ENCODE assay signal across 8 mouse cellular contexts in the genomic region with DNA sequence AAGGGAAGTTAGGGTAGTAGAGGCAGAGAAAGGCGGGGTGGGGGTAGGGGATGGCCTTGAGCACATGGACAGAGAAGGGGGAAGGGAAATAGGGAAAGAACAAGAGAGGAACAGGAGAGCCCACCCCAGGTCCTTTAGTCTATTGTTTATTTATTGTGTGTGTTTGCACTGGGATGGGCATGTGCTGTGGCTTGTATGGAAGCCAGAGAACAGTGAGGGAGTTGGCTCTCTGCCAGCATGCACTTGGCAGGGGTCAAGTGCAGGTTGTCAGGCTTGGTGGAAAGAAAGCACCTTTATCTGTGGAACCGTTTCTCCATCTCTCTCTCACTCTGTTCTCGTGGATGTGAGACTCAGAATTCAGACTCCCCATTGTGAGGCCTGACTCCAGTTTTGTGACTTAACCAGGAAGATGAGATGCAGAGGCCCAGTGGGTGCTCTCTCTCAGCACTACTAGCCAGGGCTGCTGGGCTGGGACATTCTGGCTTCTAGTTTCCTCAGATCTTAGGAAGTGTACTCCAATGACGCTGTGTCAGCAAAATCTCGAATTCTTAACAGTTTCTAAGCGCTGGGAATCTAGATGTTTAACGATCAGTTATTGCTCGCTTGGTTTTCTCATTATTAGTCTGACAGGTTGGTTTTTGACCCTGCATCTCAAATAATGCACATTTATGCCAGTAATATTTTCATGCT. TPM values are rescaled to one million over a fixed set of nuclear protein-coding genes. Genes with fewer than 3 reads are reported as not detected.
DNase-seq lines count a peak whose midpoint lies in the region; ATAC-seq and TF ChIP-seq lines count a peak whose summit lies in the region.

No protein-coding gene starts in this region.

- WGBS in heart, embryonic 10.5 days: 56% methylated on average over 8 of the region's 8 CpGs
- WGBS in heart, embryonic 12.5 days: 50% methylated on average over 8 of the region's 8 CpGs
- WGBS in heart, embryonic 16.5 days: 47% methylated on average over 8 of the region's 8 CpGs
- 44% methylated on average over 8 of the region's 8 CpGs for WGBS in stomach, postnatal 0 days

- H3K4me2 ChIP-seq in heart, embryonic 12.5 days: no peak overlapping the region
- no peak overlapping the region for H3K4me2 ChIP-seq in heart, embryonic 16.5 days (ENCODE audit: low read depth, low read length)
- H3K4me2 ChIP-seq in stomach, postnatal 0 days (replicated peaks; ENCODE audit: low read depth): no peak overlapping the region

- no peak for ATAC-seq in heart, embryonic 12.5 days (ENCODE audit: insufficient number of reproducible peaks, low FRiP score)
- ATAC-seq in heart, embryonic 16.5 days (replicated peaks; ENCODE audit: extremely low read depth, insufficient read depth, low FRiP score): peak; percentile 53
- ATAC-seq in stomach, postnatal 0 days (ENCODE audit: low FRiP score, low TSS enrichment): peak; percentile 63; the same call in 1 of the 2 replicates

- H3K4me1 ChIP-seq in heart, embryonic 10.5 days: peaks cover 78% of the 10 kb centered on the region
- peaks cover 68% of the 10 kb centered on the region for H3K4me1 ChIP-seq in heart, embryonic 12.5 days (replicated peaks)
- peaks cover 43% of the 10 kb centered on the region for H3K4me1 ChIP-seq in heart, embryonic 16.5 days (ENCODE audit: control insufficient read depth, insufficient read depth, low read length)
- H3K4me1 ChIP-seq in stomach, postnatal 0 days (replicated peaks; ENCODE audit: control insufficient read depth, insufficient read depth): peaks cover 5% of the 10 kb centered on the region; the same call in 1 of the 2 replicates

- DNase-seq in heart, embryonic 10.5 days (ENCODE audit: low spot score): no peak
- DNase-seq in Muller cell, postnatal 12 days (ENCODE audit: inconsistent ontology term): peak; percentile 37
- peak; percentile 76 to 83 for DNase-seq in lung, adult 18-20 months
- peak; percentile 82 for DNase-seq in stomach, postnatal 0 days (ENCODE audit: low spot score)
- no peak for DNase-seq in spleen, postnatal 36 days (ENCODE audit: low spot score in 2 of 2)
- no peak for DNase-seq in gastrocnemius, postnatal 36 days

- TF ChIP-seq CTCF in stomach, postnatal 0 days (IDR thresholded peaks at IDR 0.05; ENCODE audit: low read depth): no peak

- 0 out of 2 replicates have a peak overlapping the region, but pooled peaks have one; percentile 7 for H3K27ac ChIP-seq in heart, embryonic 10.5 days
- H3K27ac ChIP-seq in heart, embryonic 12.5 days (ENCODE audit: poor library complexity, severe bottlenecking): no peak overlapping the region; the same call in 1 of the 2 replicates
- H3K27ac ChIP-seq in heart, embryonic 16.5 days (ENCODE audit: low read length): 0 out of 2 replicates have a peak overlapping the region, but pooled peaks have one; percentile 13
- H3K27ac ChIP-seq in stomach, postnatal 0 days (replicated peaks): no peak overlapping the region

- no peak overlapping the region for H3K4me3 ChIP-seq in heart, embryonic 10.5 days
- no peak overlapping the region for H3K4me3 ChIP-seq in heart, embryonic 12.5 days
- no peak overlapping the region for H3K4me3 ChIP-seq in heart, embryonic 16.5 days (ENCODE audit: low read length)
- H3K4me3 ChIP-seq in stomach, postnatal 0 days (ENCODE audit: low read depth, low read length): no peak overlapping the region

- no peaks in the 10 kb centered on the region for H3K36me3 ChIP-seq in heart, embryonic 10.5 days
- no peaks in the 10 kb centered on the region for H3K36me3 ChIP-seq in heart, embryonic 12.5 days
- no peaks in the 10 kb centered on the region for H3K36me3 ChIP-seq in heart, embryonic 16.5 days (ENCODE audit: control insufficient read depth, insufficient read depth)
- H3K36me3 ChIP-seq in stomach, postnatal 0 days (ENCODE audit: control insufficient read depth, insufficient read depth, low read length): no peaks in the 10 kb centered on the region

- H3K27me3 ChIP-seq in heart, embryonic 10.5 days (ENCODE audit: insufficient read depth, poor library complexity, severe bottlenecking): no peaks in the 10 kb centered on the region
- no peaks in the 10 kb centered on the region for H3K27me3 ChIP-seq in heart, embryonic 12.5 days (replicated peaks)
- H3K27me3 ChIP-seq in heart, embryonic 16.5 days (ENCODE audit: control insufficient read depth, insufficient read depth, low read length): no peaks in the 10 kb centered on the region
- no peaks in the 10 kb centered on the region for H3K27me3 ChIP-seq in stomach, postnatal 0 days (ENCODE audit: control insufficient read depth, insufficient read depth, low read length)

- no peak overlapping the region for H3K9ac ChIP-seq in heart, embryonic 12.5 days
- no peak overlapping the region for H3K9ac ChIP-seq in heart, embryonic 16.5 days (ENCODE audit: low read length)
- no peak overlapping the region for H3K9ac ChIP-seq in stomach, postnatal 0 days (ENCODE audit: low read length)

- intact Hi-C loops in gastrocnemius, postnatal 36 days (cut with DNase I): no loop called here

- H3K9me3 ChIP-seq in heart, embryonic 10.5 days: no peaks in the 10 kb centered on the region
- H3K9me3 ChIP-seq in heart, embryonic 12.5 days (replicated peaks): no peaks in the 10 kb centered on the region
- H3K9me3 ChIP-seq in heart, embryonic 16.5 days (replicated peaks; ENCODE audit: control insufficient read depth, low read length): no peaks in the 10 kb centered on the region
- no peaks in the 10 kb centered on the region for H3K9me3 ChIP-seq in stomach, postnatal 0 days (ENCODE audit: control insufficient read depth, low read length)

- TF ChIP-seq EP300 in stomach, postnatal 0 days (optimal IDR thresholded peaks at IDR 0.05): no peak

RNA-seq across cellular contexts. Expression of gene Smco4, which starts 36.2 kb away (rescaled TPM):
- polyA plus RNA-seq in heart, embryonic 10.5 days (2016; fragmentation: Nextera tagmentation; extraction: Ambion mirVana): 2.0 and 2.9 TPM in 2 replicates
- 0.91 and 1.9 TPM in 2 replicates for polyA plus RNA-seq in heart, embryonic 12.5 days (2016; fragmentation: Nextera tagmentation; extraction: Ambion mirVana)
- polyA plus RNA-seq in heart, embryonic 16.5 days (2015; fragmentation: Nextera tagmentation; extraction: Ambion mirVana): 1.5 TPM in 2 replicates
- 1.4 and 1.9 TPM in 2 replicates for polyA plus RNA-seq in stomach, postnatal 0 days (2015; fragmentation: Nextera tagmentation; extraction: Ambion mirVana)
- 1 to 10 TPM; 8.2 to 9.0 TPM for total RNA-seq in gastrocnemius, postnatal 36 days (2021)

Comparison
In these comparisons a context has a peak if more than half of its experiments do, and no peak if none do; other contexts are left out.
1. H3K27ac ChIP-seq: peak in heart, embryonic 10.5 days (single experiment) and heart, embryonic 16.5 days (single experiment); none in heart, embryonic 12.5 days (single experiment) and stomach, postnatal 0 days (single experiment).
2. DNase-seq: peak in Muller cell, postnatal 12 days (single experiment), lung, adult 18-20 months (2 of 2) and stomach, postnatal 0 days (single experiment); none in heart, embryonic 10.5 days (single experiment), spleen, postnatal 36 days (0 of 2) and gastrocnemius, postnatal 36 days (0 of 2).